In the genomic region with DNA sequence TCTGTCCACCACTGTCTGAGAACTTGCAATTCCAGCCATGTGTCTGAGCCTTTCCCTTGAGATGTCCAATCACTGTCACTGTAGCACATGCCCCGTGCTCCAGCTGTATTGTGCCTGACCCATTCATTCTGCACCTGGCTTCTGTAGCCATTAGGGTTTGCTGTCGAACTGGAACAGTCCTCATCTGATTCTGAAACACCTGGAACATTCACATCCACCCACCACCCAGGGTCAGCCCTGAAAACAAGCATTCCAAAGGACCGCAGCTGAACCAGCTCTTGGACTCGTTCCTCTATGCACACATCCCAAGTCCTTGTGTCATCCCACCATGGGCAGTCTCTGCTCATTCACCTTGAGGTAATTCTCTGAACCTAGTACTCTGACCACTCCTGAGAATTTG, we compare ENCODE assay signal across 34 mouse cellular contexts.
"Had no signal": no experiment of that assay in that cellular context is flagged by ENCODE, and none has a peak within 500 bp of the region (broad histone marks: within the 10 kb centered on the region; RNA-seq: fewer than 3 reads in every experiment).

No protein-coding gene starts in this region.

- H3K9me3 ChIP-seq: heart, embryonic 10.5 days; heart, embryonic 12.5 days; heart, embryonic 13.5 days; heart, embryonic 15.5 days; hindbrain, embryonic 10.5 days; hindbrain, embryonic 12.5 days; hindbrain, embryonic 13.5 days; hindbrain, embryonic 15.5 days; intestine, embryonic 15.5 days; kidney, embryonic 15.5 days had no signal

- H3K4me3 ChIP-seq: heart, embryonic 10.5 days; heart, embryonic 12.5 days; heart, embryonic 13.5 days; heart, embryonic 15.5 days; hindbrain, embryonic 10.5 days; hindbrain, embryonic 12.5 days; hindbrain, embryonic 13.5 days; hindbrain, embryonic 15.5 days; intestine, embryonic 15.5 days; kidney, embryonic 15.5 days; layer of hippocampus, adult 2 months had no signal

- H3K27ac ChIP-seq: heart, embryonic 10.5 days; heart, embryonic 13.5 days; heart, embryonic 15.5 days; hindbrain, embryonic 10.5 days; hindbrain, embryonic 12.5 days; hindbrain, embryonic 13.5 days; hindbrain, embryonic 14.5 days; hindbrain, embryonic 15.5 days; hindbrain, postnatal 0 days; intestine, embryonic 15.5 days; kidney, embryonic 15.5 days; kidney, postnatal 0 days; layer of hippocampus, adult 2 months had no signal

- ATAC-seq: hindbrain, embryonic 16.5 days; hindbrain, postnatal 0 days; inflammation-experienced regulatory T-cells, adult 6 months; intestine, embryonic 15.5 days; intestine, embryonic 16.5 days; intestine, postnatal 0 days had no signal

- H3K36me3 ChIP-seq: heart, embryonic 10.5 days; heart, embryonic 12.5 days; heart, embryonic 13.5 days; heart, embryonic 15.5 days; hindbrain, embryonic 10.5 days; hindbrain, embryonic 12.5 days; hindbrain, embryonic 13.5 days; hindbrain, embryonic 15.5 days; intestine, embryonic 15.5 days; kidney, embryonic 15.5 days had no signal

- H3K4me1 ChIP-seq: heart, embryonic 12.5 days; heart, embryonic 13.5 days; heart, embryonic 15.5 days; hindbrain, embryonic 10.5 days; hindbrain, embryonic 13.5 days; intestine, embryonic 15.5 days; kidney, embryonic 15.5 days had no signal

- H3K27me3 ChIP-seq: heart, embryonic 12.5 days; heart, embryonic 13.5 days; heart, embryonic 15.5 days; hindbrain, embryonic 12.5 days; hindbrain, embryonic 13.5 days; hindbrain, embryonic 15.5 days; intestine, embryonic 15.5 days; kidney, embryonic 15.5 days had no signal

- DNase-seq: heart, postnatal 14 days; heart, postnatal 36 days; heart, postnatal 4 days; kidney, adult 11 months; kidney, adult 18-20 months; kidney, adult 2 months; kidney, adult 8-10 months; kidney, adult 9 months; kidney, postnatal 10 days; kidney, postnatal 14 days; kidney, postnatal 25 days; kidney, postnatal 36 days; kidney, postnatal 4 days; layer of hippocampus, adult 9-11 months; layer of hippocampus, postnatal 36 days had no signal

- H3K9ac ChIP-seq: heart, embryonic 12.5 days; heart, embryonic 13.5 days; heart, embryonic 15.5 days; hindbrain, embryonic 12.5 days; hindbrain, embryonic 13.5 days; hindbrain, embryonic 14.5 days; hindbrain, embryonic 15.5 days; intestine, embryonic 15.5 days; kidney, embryonic 15.5 days had no signal

- H3K4me2 ChIP-seq: heart, embryonic 11.5 days; heart, embryonic 12.5 days; heart, embryonic 13.5 days; heart, embryonic 15.5 days; hindbrain, embryonic 12.5 days; hindbrain, embryonic 13.5 days; hindbrain, embryonic 14.5 days; hindbrain, embryonic 15.5 days; intestine, embryonic 15.5 days; kidney, embryonic 15.5 days had no signal
